Mouse (Mus musculus) urinary bladder, postnatal 4 days (tissue): ENCODE measurements around the gene Bpifb9a.
"Not testable (repeated sequence)": the region's sequence is repeated elsewhere in the genome, so short reads cannot be mapped to it uniquely, and the experiment has no call there.

Source experiments
- DNase-seq, 2 experiments: peaks; one replicate each; pipeline ENCODE4 v3.0.0; 2021 to 2022; ENCODE audit warnings: low spot score in 2 of 2

Gene Bpifb9a

DNA sequence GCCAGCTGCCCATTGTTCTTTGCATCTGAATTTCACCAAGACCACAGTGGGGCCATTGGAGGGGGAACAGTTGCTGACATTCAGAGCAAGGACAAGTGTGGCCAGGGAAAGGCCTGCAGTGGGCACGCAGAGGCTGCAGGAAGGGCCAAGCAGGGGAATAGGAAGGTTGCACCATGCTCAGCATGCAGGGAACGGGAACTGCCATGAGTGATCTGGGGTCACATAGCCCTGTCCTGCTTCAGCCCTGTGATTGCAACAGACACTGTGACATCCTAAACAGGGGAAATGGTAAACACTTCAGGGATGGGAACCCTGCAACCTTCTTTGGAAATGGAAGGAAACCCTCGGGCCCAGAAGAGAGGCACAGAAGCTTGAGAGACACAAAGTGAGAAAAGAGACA, 47.0 kb downstream of the Bpifb9a start:
- not testable (repeated sequence) for DNase-seq

GRCm38 (mm10) chr2:154306927-154307326, 49.3 kb downstream of the Bpifb9a start, which contains the start of gene Bpifb9b:
TSS of gene Bpifb9b (plus strand) at chr2:154307227.
- not testable (repeated sequence) for DNase-seq

DNA sequence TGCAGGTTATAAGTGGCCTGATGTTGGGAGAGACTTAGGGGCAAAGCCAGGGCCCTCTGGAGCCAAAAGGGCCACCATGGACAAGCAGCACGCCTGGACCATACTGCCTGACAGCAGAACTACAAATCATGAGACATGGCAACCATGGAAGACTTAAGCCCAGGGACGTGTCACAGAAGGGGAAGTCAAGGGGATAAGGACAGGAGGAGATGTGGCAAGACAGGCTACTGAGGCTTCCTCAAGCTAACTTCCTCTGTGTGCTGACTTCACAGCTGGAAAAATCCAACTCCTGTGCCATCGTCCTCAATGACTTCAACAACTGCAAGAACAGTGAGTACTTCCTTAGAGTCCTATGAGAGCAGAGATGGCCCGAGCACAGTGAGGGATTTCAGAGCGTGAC, 56.1 kb downstream of the Bpifb9a start:
- DNase-seq, result not testable (repeated sequence)
